In the genomic region with DNA sequence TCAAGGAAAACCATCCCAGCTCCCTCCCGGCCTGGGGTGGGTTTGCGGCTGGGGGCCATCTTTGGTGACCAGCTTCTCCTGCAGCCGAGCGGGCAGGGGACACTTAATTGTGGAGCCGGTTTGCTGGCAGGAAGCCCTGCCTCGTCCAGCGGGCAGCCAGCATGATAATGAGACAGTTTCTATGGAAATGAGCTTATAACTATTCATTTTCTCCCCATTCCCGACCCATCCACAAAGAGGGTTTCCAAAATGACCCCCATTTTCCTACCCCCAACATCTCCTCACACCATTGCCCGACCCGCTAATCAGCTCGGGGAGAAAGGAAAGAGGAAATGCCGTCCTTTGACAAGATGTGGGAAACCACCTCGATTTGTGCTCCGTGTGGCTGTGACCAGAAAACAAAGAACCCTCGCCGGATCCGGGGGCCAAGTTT, we compare ENCODE assay signal across 8 mouse cellular contexts.
DNase-seq lines count a peak whose midpoint lies in the region; ATAC-seq and TF ChIP-seq lines count a peak whose summit lies in the region.
"Had no signal": no experiment of that assay in that cellular context is flagged by ENCODE, and none has a peak within 500 bp of the region (broad histone marks: within the 10 kb centered on the region; RNA-seq: fewer than 3 reads in every experiment).

No protein-coding gene starts in this region.

- 0 out of 2 replicates have a peak overlapping the region, but pooled peaks have one; percentile 21 for H3K4me2 ChIP-seq in intestine, postnatal 0 days (replicated peaks; ENCODE audit: low read depth)
- H3K4me2 ChIP-seq in limb, embryonic 15.5 days: 0 out of 2 replicates have a peak overlapping the region, but pooled peaks have one; percentile 3
- H3K4me2 ChIP-seq: limb, embryonic 12.5 days had no signal

- 64% methylated on average over 17 of the region's 17 CpGs for WGBS in intestine, postnatal 0 days
- WGBS in limb, embryonic 15.5 days: 35% methylated on average over 17 of the region's 17 CpGs

- H3K36me3 ChIP-seq in intestine, postnatal 0 days (ENCODE audit: control insufficient read depth, insufficient read depth): no peaks in the 10 kb centered on the region
- H3K36me3 ChIP-seq in limb, embryonic 15.5 days: no peaks in the 10 kb centered on the region
- H3K36me3 ChIP-seq: limb, embryonic 12.5 days had no signal

- no peak overlapping the region for H3K4me3 ChIP-seq in intestine, postnatal 0 days (ENCODE audit: low read depth, low read length)
- no peak overlapping the region for H3K4me3 ChIP-seq in limb, embryonic 15.5 days
- H3K4me3 ChIP-seq: limb, embryonic 12.5 days had no signal

- no peak for TF ChIP-seq CTCF in intestine, postnatal 0 days (IDR thresholded peaks at IDR 0.05; ENCODE audit: low read depth)

- H3K9ac ChIP-seq in intestine, postnatal 0 days (ENCODE audit: low read depth, low read length): no peak overlapping the region
- H3K9ac ChIP-seq in limb, embryonic 15.5 days: no peak overlapping the region

- DNase-seq in retina, postnatal 1 day: peak; percentile 69
- no peak for DNase-seq in retina, embryonic 14.5 days (ENCODE audit: low spot score)
- peak; percentile 58 to 62 for DNase-seq in frontal cortex, postnatal 10 days (ENCODE audit: low spot score in 2 of 2)
- DNase-seq in right cerebral cortex, postnatal 25 days: peak; percentile 56
- DNase-seq in adrenal gland, postnatal 10 days: no peak

- no peak for ATAC-seq in intestine, postnatal 0 days
- no peak for ATAC-seq in limb, embryonic 15.5 days (ENCODE audit: insufficient number of reproducible peaks, low FRiP score, low TSS enrichment, low read depth)

- no peak overlapping the region for H3K27ac ChIP-seq in intestine, postnatal 0 days (ENCODE audit: low read depth, low read length)
- no peak overlapping the region for H3K27ac ChIP-seq in limb, embryonic 15.5 days

- no peaks in the 10 kb centered on the region for H3K27me3 ChIP-seq in intestine, postnatal 0 days (replicated peaks; ENCODE audit: control insufficient read depth, insufficient read depth, low read length)
- H3K27me3 ChIP-seq in limb, embryonic 15.5 days: no peaks in the 10 kb centered on the region
- H3K27me3 ChIP-seq: limb, embryonic 12.5 days had no signal

- no peaks in the 10 kb centered on the region for H3K9me3 ChIP-seq in intestine, postnatal 0 days (ENCODE audit: control insufficient read depth)
- H3K9me3 ChIP-seq in limb, embryonic 15.5 days: no peaks in the 10 kb centered on the region
- H3K9me3 ChIP-seq: limb, embryonic 12.5 days had no signal

- H3K4me1 ChIP-seq in intestine, postnatal 0 days (replicated peaks; ENCODE audit: control insufficient read depth, insufficient read depth, low read length): no peaks in the 10 kb centered on the region
- peaks cover 12% of the 10 kb centered on the region for H3K4me1 ChIP-seq in limb, embryonic 15.5 days

Comparison
In these comparisons a context has a peak if more than half of its experiments do, and no peak if none do; other contexts are left out.
1. DNase-seq: peak in retina, postnatal 1 day (single experiment), frontal cortex, postnatal 10 days (2 of 2) and right cerebral cortex, postnatal 25 days (single experiment); none in retina, embryonic 14.5 days (single experiment) and adrenal gland, postnatal 10 days (single experiment).